ENCODE assay signal across 17 mouse cellular contexts in genomic region chr4:141897225-141897624, GRCm38 (mm10). TPM values are rescaled to one million over a fixed set of nuclear protein-coding genes. Genes with fewer than 3 reads are reported as not detected.
DNase-seq lines count a peak whose midpoint lies in the region; ATAC-seq and TF ChIP-seq lines count a peak whose summit lies in the region.
"Had no signal": no experiment of that assay in that cellular context is flagged by ENCODE, and none has a peak within 500 bp of the region (broad histone marks: within the 10 kb centered on the region; RNA-seq: fewer than 3 reads in every experiment).

No protein-coding gene starts in this region.

- H3K27me3 ChIP-seq in embryonic facial prominence, embryonic 14.5 days (replicated peaks; ENCODE audit: control insufficient read depth, insufficient read depth, low read length) = no peaks in the 10 kb centered on the region
- H3K27me3 ChIP-seq in embryonic facial prominence, embryonic 10.5 days (replicated peaks; ENCODE audit: low read depth, poor library complexity, severe bottlenecking) = peaks cover 24% of the 10 kb centered on the region
- no peaks in the 10 kb centered on the region for H3K27me3 ChIP-seq in lung, embryonic 14.5 days (ENCODE audit: insufficient read depth, low read length)
- no peaks in the 10 kb centered on the region for H3K27me3 ChIP-seq in embryonic facial prominence, embryonic 15.5 days
- H3K27me3 ChIP-seq: embryonic facial prominence, embryonic 13.5 days; stomach, embryonic 15.5 days had no signal

- DNase-seq in embryonic facial prominence, embryonic 14.5 days (ENCODE audit: low spot score) = peak; percentile 74
- no peak for DNase-seq in embryonic facial prominence, embryonic 10.5 days (ENCODE audit: low spot score)
- peak; percentile 72 for DNase-seq in lung, embryonic 14.5 days
- DNase-seq in lung, postnatal 25 days (ENCODE audit: low spot score) = no peak
- DNase-seq in lung, postnatal 10 days = peak; percentile 77
- DNase-seq in embryo, embryonic 11 days = no peak
- DNase-seq in ovary, postnatal 10 days (ENCODE audit: low spot score) = no peak
- DNase-seq: cerebellum, adult 9-10 months; liver, postnatal 0 days; right cerebral cortex, postnatal 25 days; thymus, postnatal 36 days had no signal

- no peak overlapping the region for H3K4me3 ChIP-seq in embryonic facial prominence, embryonic 14.5 days (ENCODE audit: low read depth, low read length)
- H3K4me3 ChIP-seq in embryonic facial prominence, embryonic 10.5 days = no peak overlapping the region
- H3K4me3 ChIP-seq in lung, embryonic 14.5 days (ENCODE audit: low read depth, low read length) = no peak overlapping the region
- H3K4me3 ChIP-seq in embryonic facial prominence, embryonic 15.5 days (replicated peaks) = no peak overlapping the region
- H3K4me3 ChIP-seq: embryonic facial prominence, embryonic 13.5 days; stomach, embryonic 15.5 days had no signal

- H3K4me1 ChIP-seq in embryonic facial prominence, embryonic 14.5 days (ENCODE audit: control insufficient read depth, insufficient read depth, low read length) = peaks cover 10% of the 10 kb centered on the region
- H3K4me1 ChIP-seq in embryonic facial prominence, embryonic 10.5 days = peaks cover 52% of the 10 kb centered on the region
- peaks cover 25% of the 10 kb centered on the region for H3K4me1 ChIP-seq in lung, embryonic 14.5 days (ENCODE audit: insufficient read depth)
- H3K4me1 ChIP-seq in embryonic facial prominence, embryonic 15.5 days = peaks cover 42% of the 10 kb centered on the region

- H3K9me3 ChIP-seq in embryonic facial prominence, embryonic 14.5 days (ENCODE audit: control insufficient read depth, low read length) = no peaks in the 10 kb centered on the region
- no peaks in the 10 kb centered on the region for H3K9me3 ChIP-seq in embryonic facial prominence, embryonic 10.5 days
- H3K9me3 ChIP-seq in lung, embryonic 14.5 days (ENCODE audit: low read depth, low read length) = no peaks in the 10 kb centered on the region
- no peaks in the 10 kb centered on the region for H3K9me3 ChIP-seq in embryonic facial prominence, embryonic 15.5 days (replicated peaks)
- H3K9me3 ChIP-seq: embryonic facial prominence, embryonic 13.5 days; G1E; stomach, embryonic 15.5 days had no signal

- H3K36me3 ChIP-seq in embryonic facial prominence, embryonic 14.5 days (ENCODE audit: control insufficient read depth, insufficient read depth, low read length) = no peaks in the 10 kb centered on the region
- H3K36me3 ChIP-seq in embryonic facial prominence, embryonic 10.5 days (replicated peaks) = no peaks in the 10 kb centered on the region
- H3K36me3 ChIP-seq in lung, embryonic 14.5 days (ENCODE audit: insufficient read depth) = no peaks in the 10 kb centered on the region
- no peaks in the 10 kb centered on the region for H3K36me3 ChIP-seq in embryonic facial prominence, embryonic 15.5 days
- H3K36me3 ChIP-seq: embryonic facial prominence, embryonic 13.5 days; G1E; stomach, embryonic 15.5 days had no signal

- TF ChIP-seq CTCF in lung, embryonic 14.5 days (IDR thresholded peaks at IDR 0.05; ENCODE audit: low read depth) = no peak

- no peak overlapping the region for H3K4me2 ChIP-seq in embryonic facial prominence, embryonic 14.5 days (ENCODE audit: low read depth, low read length)
- no peak overlapping the region for H3K4me2 ChIP-seq in lung, embryonic 14.5 days
- no peak overlapping the region for H3K4me2 ChIP-seq in embryonic facial prominence, embryonic 15.5 days (replicated peaks)
- H3K4me2 ChIP-seq: embryonic facial prominence, embryonic 13.5 days; stomach, embryonic 15.5 days had no signal

- whole genome bisulfite sequencing in embryonic facial prominence, embryonic 14.5 days = 71% methylated on average over 6 of the region's 6 CpGs
- 84% methylated on average over 6 of the region's 6 CpGs for WGBS in embryonic facial prominence, embryonic 10.5 days
- WGBS in lung, embryonic 14.5 days = 61% methylated on average over 6 of the region's 6 CpGs
- WGBS in embryonic facial prominence, embryonic 15.5 days = 75% methylated on average over 6 of the region's 6 CpGs

- H3K9ac ChIP-seq in embryonic facial prominence, embryonic 14.5 days (ENCODE audit: low read depth, low read length) = no peak overlapping the region
- H3K9ac ChIP-seq in lung, embryonic 14.5 days = no peak overlapping the region
- no peak overlapping the region for H3K9ac ChIP-seq in embryonic facial prominence, embryonic 15.5 days
- H3K9ac ChIP-seq: embryonic facial prominence, embryonic 13.5 days; liver, postnatal 0 days; stomach, embryonic 15.5 days had no signal

- peak; percentile 19; the same call in 1 of the 2 replicates for ATAC-seq in embryonic facial prominence, embryonic 14.5 days (ENCODE audit: low read depth)
- no peak for ATAC-seq in lung, embryonic 14.5 days (ENCODE audit: insufficient read depth)
- ATAC-seq in embryonic facial prominence, embryonic 15.5 days (ENCODE audit: insufficient number of reproducible peaks, low FRiP score, low TSS enrichment, low read depth) = no peak
- ATAC-seq: intestine, postnatal 0 days; liver, postnatal 0 days had no signal

- H3K27ac ChIP-seq in embryonic facial prominence, embryonic 14.5 days (replicated peaks; ENCODE audit: low read depth, low read length) = peak overlapping the region; percentile 42; the same call in 1 of the 2 replicates
- H3K27ac ChIP-seq in embryonic facial prominence, embryonic 10.5 days (replicated peaks) = no peak overlapping the region
- no peak overlapping the region for H3K27ac ChIP-seq in lung, embryonic 14.5 days (ENCODE audit: low read depth)
- peak overlapping the region; percentile 3; the same call in 1 of the 2 replicates for H3K27ac ChIP-seq in embryonic facial prominence, embryonic 15.5 days (replicated peaks)
- H3K27ac ChIP-seq: embryonic facial prominence, embryonic 13.5 days had no signal

RNA-seq across cellular contexts. Expression of gene Efhd2, which starts 22.5 kb away (rescaled TPM):
- polyA plus RNA-seq in embryonic facial prominence, embryonic 14.5 days (2014; fragmentation: Nextera tagmentation; extraction: Ambion mirVana) = 61.6 and 62.1 TPM in 2 replicates
- 40.7 and 41.8 TPM in 2 replicates for polyA plus RNA-seq in embryonic facial prominence, embryonic 10.5 days (2016; fragmentation: Nextera tagmentation; extraction: Ambion mirVana)
- 56.5 and 64.6 TPM in 2 replicates for polyA plus RNA-seq in lung, embryonic 14.5 days (2014; fragmentation: Nextera tagmentation; extraction: Ambion mirVana)
- 81.7 and 83.2 TPM in 2 replicates for polyA plus RNA-seq in embryonic facial prominence, embryonic 15.5 days (2015; fragmentation: Nextera tagmentation; extraction: Ambion mirVana)

RNA-seq across cellular contexts. Expression of gene Ctrc, which starts 51.1 kb away (rescaled TPM):
- not detected in 2 replicates for polyA plus RNA-seq in embryonic facial prominence, embryonic 14.5 days (2014; fragmentation: Nextera tagmentation; extraction: Ambion mirVana)
- not detected in 2 replicates for polyA plus RNA-seq in embryonic facial prominence, embryonic 10.5 days (2016; fragmentation: Nextera tagmentation; extraction: Ambion mirVana)
- polyA plus RNA-seq in lung, embryonic 14.5 days (2014; fragmentation: Nextera tagmentation; extraction: Ambion mirVana) = not detected in 2 replicates
- not detected in 2 replicates for polyA plus RNA-seq in embryonic facial prominence, embryonic 15.5 days (2015; fragmentation: Nextera tagmentation; extraction: Ambion mirVana)
- polyA plus RNA-seq: embryonic facial prominence, embryonic 13.5 days; G1E; heart, embryonic 14.5 days; intestine, postnatal 0 days; liver, postnatal 0 days had no signal

Comparison
In these comparisons a context has a peak if more than half of its experiments do, and no peak if none do; other contexts are left out.
1. DNase-seq: peak in embryonic facial prominence, embryonic 14.5 days (single experiment), lung, embryonic 14.5 days (single experiment) and lung, postnatal 10 days (single experiment); none in embryonic facial prominence, embryonic 10.5 days (single experiment), lung, postnatal 25 days (single experiment), embryo, embryonic 11 days (single experiment) and ovary, postnatal 10 days (single experiment).
2. H3K27ac ChIP-seq: peak in embryonic facial prominence, embryonic 14.5 days (single experiment) and embryonic facial prominence, embryonic 15.5 days (single experiment); none in embryonic facial prominence, embryonic 10.5 days (single experiment) and lung, embryonic 14.5 days (single experiment).